Mouse (Mus musculus) duodenum, adult 2 months (tissue): ENCODE results near the gene Srpr. TPM values are rescaled to one million over a fixed set of nuclear protein-coding genes. Genes with fewer than 3 reads are reported as not detected.

Experiments
- polyA plus RNA-seq: library from polyadenylated mRNA; depleted of rRNA; stranded (reverse); fragments of >200 nt; gene quantifications from 2 replicates; pipeline ENCODE4 v1.2.3, GENCODE M21; 2012; ENCODE audit warnings: low replicate concordance; rRNA removed

The Srpr gene
- polyA plus RNA-seq, result 19.8 and 29.3 TPM in 2 replicates

GRCm38 (mm10) chr9:35199772-35200471 lies at the start of gene Srpr, which contains the start of gene Tirap:
TSS of gene Srpr (plus strand) at chr9:35200175.
TSS of gene Tirap (minus strand) at chr9:35200291.

GRCm38 (mm10) chr9:35175251-35176123 lies 24.5 kb upstream of the Srpr start, which contains the start of gene Dcps:
TSS of gene Dcps (minus strand) at chr9:35176061.

GRCm38 (mm10) chr9:35210542-35211474 lies 10.8 kb downstream of the Srpr start, which contains the start of gene Foxred1:
TSS of gene Foxred1 (minus strand) at chr9:35211055.

GRCm38 (mm10) chr9:35267146-35267975 lies 67.4 kb downstream of the Srpr start, which contains the start of the genes Fam118b and Rpusd4:
TSS of gene Fam118b (minus strand) at chr9:35267805.
TSS of gene Rpusd4 (plus strand) at chr9:35267865.

Other genes starting within 250 kb of the Srpr start
- 54.5 and 102 TPM in 2 replicates for gene St3gal4, start 80.9 kb upstream of the Srpr start, polyA plus RNA-seq
- gene Dcps, start 24.1 kb upstream of the Srpr start, polyA plus RNA-seq, result 14.7 and 16.7 TPM in 2 replicates
- gene Tirap, start 116 bp downstream of the Srpr start, polyA plus RNA-seq, result 5.6 and 12.7 TPM in 2 replicates
- 9.6 and 10.1 TPM in 2 replicates for gene Foxred1, start 10.9 kb downstream of the Srpr start, polyA plus RNA-seq
- gene Fam118b, start 67.6 kb downstream of the Srpr start, polyA plus RNA-seq, result 8.3 and 14.8 TPM in 2 replicates
- 5.8 and 6.5 TPM in 2 replicates for gene Rpusd4, start 67.7 kb downstream of the Srpr start, polyA plus RNA-seq
- 1.2 TPM in 2 replicates for gene Cdon, start 221.0 kb downstream of the Srpr start, polyA plus RNA-seq